Mouse (Mus musculus): ENCODE results near the gene Ptbp1.

DNA sequence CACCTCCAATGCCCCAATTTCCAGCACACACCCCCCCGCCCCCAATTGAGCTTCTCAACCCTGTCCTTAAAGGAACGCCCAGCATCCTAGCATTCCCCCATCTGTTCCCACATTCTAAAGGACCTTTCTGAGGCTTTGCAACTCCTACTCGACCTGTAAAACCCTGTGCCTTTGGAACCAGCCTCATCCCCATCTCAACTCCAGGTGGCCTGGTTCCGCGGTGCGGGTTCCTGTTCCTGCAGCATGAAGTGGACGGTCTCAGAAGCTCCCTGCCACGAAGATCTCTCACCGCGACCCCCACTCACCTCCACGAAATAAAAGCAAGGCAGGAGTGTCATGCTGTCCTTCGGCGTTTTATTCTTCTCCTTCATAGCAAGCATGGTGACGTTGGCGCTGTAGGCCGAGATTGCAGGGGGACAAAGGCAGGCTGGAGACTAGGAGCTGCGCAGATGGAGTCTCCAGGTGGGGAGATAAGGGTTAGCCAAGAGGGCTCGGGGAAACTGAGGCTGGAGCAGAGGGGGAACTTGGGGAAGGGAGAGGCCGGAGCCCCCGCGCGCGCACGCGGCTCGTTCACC is 19.6 kb downstream of the Ptbp1 start:
- TF ChIP-seq POLR2A (IDR thresholded peaks at IDR 0.05; ENCODE audit: low read depth, low read length) (no peak), CTCF (IDR thresholded peaks at IDR 0.05; ENCODE audit: extremely low read depth, insufficient read length, insufficient replicate concordance, low read depth, low read length) (no peak)
